Mouse (Mus musculus) gastrocnemius, postnatal 14 days (tissue): ENCODE results near the gene Sept4. TPM values are rescaled to one million over a fixed set of nuclear protein-coding genes. Genes with fewer than 3 reads are reported as not detected.

Experiments used
- DNase-seq: peaks from one replicate; pipeline ENCODE4 v3.0.0; 2021; ENCODE audit warnings: mixed read lengths
- intact Hi-C: fragments of 180-260 bp; cut with DNase I; formaldehyde crosslinking; loops from one replicate; pipeline ENCODE4 v1.15.1; 2025; ENCODE audit warnings: low total_unique reads
- long read RNA-seq, 2 experiments: library from polyadenylated mRNA; stranded (forward); transcript quantifications; one replicate each; pipeline ENCODE4 v2.0.0; 2021
- total RNA-seq, 2 experiments: library from RNA; stranded (reverse); gene quantifications; 2 replicates each; pipeline ENCODE4 v1.2.3; 2021

Gene Sept4
- total RNA-seq = 10 to 100 TPM; 41.2 TPM
- long read RNA-seq, experiment 1, partial matches to known transcripts = 4 of 29 reads
- long read RNA-seq, experiment 1, other reads (novel, unspliced or antisense) = 20 of 29 reads
- long read RNA-seq, experiment 2, transcript Sept4-206 (11 exons, 1,303 nt) = major isoform, 7 of 36 reads
- long read RNA-seq, experiment 2, partial matches to known transcripts = 5 of 36 reads
- long read RNA-seq, experiment 2, other reads (novel, unspliced or antisense) = 21 of 36 reads

- intact Hi-C loops = no loop called here
- no peak for DNase-seq
Measured at GRCm38 (mm10) chr11:87568255-87568953, at the start of gene Sept4. TSS of gene Sept4 (plus strand) at chr11:87568903.

- intact Hi-C loops = no loop called here
- peak; percentile 13 for DNase-seq
Measured at GRCm38 (mm10) chr11:87519260-87519659, 49.4 kb upstream of the Sept4 start.

GRCm38 (mm10) chr11:87523466-87523865, 45.2 kb upstream of the Sept4 start:
- intact Hi-C loops = no loop called here
- DNase-seq = no peak

GRCm38 (mm10) chr11:87523967-87524366, 44.7 kb upstream of the Sept4 start:
- no peak for DNase-seq
- intact Hi-C loops = no loop called here

- intact Hi-C loops = no loop called here
Measured at GRCm38 (mm10) chr11:87524780-87525179, 43.9 kb upstream of the Sept4 start.

GRCm38 (mm10) chr11:87527364-87527763, 41.3 kb upstream of the Sept4 start:
- no peak for DNase-seq
- intact Hi-C loops = no loop called here

More at GRCm38 (mm10) chr11:87524780-87525179, 43.9 kb upstream of the Sept4 start:
- DNase-seq = no peak

GRCm38 (mm10) chr11:87527990-87528389, 40.7 kb upstream of the Sept4 start:
- no peak for DNase-seq
- intact Hi-C loops = no loop called here

- no peak for DNase-seq
- intact Hi-C loops = no loop called here
Measured at GRCm38 (mm10) chr11:87531695-87532094, 37.0 kb upstream of the Sept4 start.

GRCm38 (mm10) chr11:87542285-87542684, 26.4 kb upstream of the Sept4 start:
- DNase-seq = no peak
- intact Hi-C loops = no loop called here

GRCm38 (mm10) chr11:87542906-87543305, 25.8 kb upstream of the Sept4 start:
- intact Hi-C loops = no loop called here
- no peak for DNase-seq

GRCm38 (mm10) chr11:87553342-87553741, 15.4 kb upstream of the Sept4 start:
- intact Hi-C loops = no loop called here
- DNase-seq = no peak

- DNase-seq = no peak
- intact Hi-C loops = no loop called here
Measured at GRCm38 (mm10) chr11:87554386-87554785, 14.3 kb upstream of the Sept4 start.

GRCm38 (mm10) chr11:87555106-87555703, 13.5 kb upstream of the Sept4 start:
- intact Hi-C loops = no loop called here
- DNase-seq = no peak

GRCm38 (mm10) chr11:87561208-87561607, 7.5 kb upstream of the Sept4 start:
- DNase-seq = no peak
- intact Hi-C loops = no loop called here

GRCm38 (mm10) chr11:87566501-87566900, 2.2 kb upstream of the Sept4 start, which contains the start of gene Gm11492:
TSS of gene Gm11492 (plus strand) at chr11:87566653.
- no peak for DNase-seq
- intact Hi-C loops = no loop called here

GRCm38 (mm10) chr11:87570743-87571142, 2.0 kb downstream of the Sept4 start:
- no peak for DNase-seq
- intact Hi-C loops = no loop called here

GRCm38 (mm10) chr11:87571361-87571950, 2.8 kb downstream of the Sept4 start:
- intact Hi-C loops = no loop called here
- DNase-seq = no peak

GRCm38 (mm10) chr11:87573751-87574150, 5.0 kb downstream of the Sept4 start:
- DNase-seq = peak; percentile 32
- intact Hi-C loops = no loop called here

GRCm38 (mm10) chr11:87574520-87575180, 5.9 kb downstream of the Sept4 start:
- intact Hi-C loops = no loop called here
- DNase-seq = no peak
